Mouse (Mus musculus): Measurements from ENCODE around the gene Synpr. TPM values are rescaled to one million over a fixed set of nuclear protein-coding genes. Genes with fewer than 3 reads are reported as not detected.
"Not testable (repeated sequence)": the region's sequence is repeated elsewhere in the genome, so short reads cannot be mapped to it uniquely, and the experiment has no call there.

The Synpr gene
- 0.08 and 3.6 TPM in 2 replicates for polyA plus RNA-seq (2012; rRNA removed)

DNA sequence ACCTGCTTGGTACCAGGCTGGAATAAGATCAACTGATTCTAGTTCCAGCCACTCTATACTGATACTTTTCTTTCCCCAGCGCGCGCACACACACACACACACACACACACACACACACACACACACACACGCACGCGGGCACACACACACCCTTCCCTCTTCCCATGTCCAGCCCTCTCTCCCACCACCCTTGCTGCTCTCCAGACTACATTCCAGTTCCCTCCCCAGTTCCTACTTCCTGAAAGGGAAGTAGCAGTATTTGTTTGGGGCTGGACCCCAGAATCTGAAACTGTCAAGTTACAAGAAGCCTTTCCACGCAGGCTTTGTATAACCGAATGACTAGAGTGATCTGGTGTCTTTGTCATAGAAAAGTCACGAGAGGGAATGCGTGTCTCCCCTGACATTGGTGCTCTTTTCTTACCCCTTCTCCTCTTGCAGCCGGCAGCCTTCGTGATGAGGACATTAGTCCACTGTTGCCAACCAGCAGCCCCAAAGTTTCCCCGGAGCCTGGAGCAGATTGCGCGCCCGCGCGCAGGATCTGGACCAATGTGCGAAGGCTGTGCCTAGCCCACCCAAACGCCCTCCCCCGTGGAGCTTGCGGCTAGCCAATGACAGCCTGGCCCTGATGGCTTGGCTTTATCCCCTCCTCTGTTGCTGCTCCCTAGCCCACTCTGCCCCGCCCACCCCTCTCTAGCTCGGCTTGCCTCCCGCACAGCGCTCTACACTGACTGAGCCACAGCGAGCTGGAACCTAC is at the start of gene Synpr:
Synpr (plus strand) TSS at position 690 of the 754 bp plus-strand sequence.
- 7% methylated on average over 27 of the region's 27 CpGs for WGBS

DNA sequence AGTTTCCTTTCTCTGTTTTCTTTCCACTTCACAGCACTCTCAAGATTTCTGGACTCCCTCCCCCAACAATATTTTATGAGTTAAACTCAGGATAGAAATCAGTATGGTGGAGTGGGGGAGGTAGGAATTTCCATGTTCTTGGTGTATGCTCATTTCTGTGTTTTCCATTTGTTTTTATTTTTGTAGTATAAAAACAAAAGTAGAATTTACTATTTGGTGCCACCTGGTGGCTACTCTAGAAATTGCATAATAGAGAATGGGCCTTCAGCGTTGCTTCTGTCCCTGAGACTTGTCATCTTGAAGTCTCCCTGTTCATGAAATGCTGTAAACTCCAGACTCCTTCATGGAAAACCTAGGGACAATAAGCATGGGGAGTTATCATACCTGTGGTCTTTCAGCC is 47.7 kb upstream of the Synpr start:
- no peak for TF ChIP-seq CTCF (IDR thresholded peaks at IDR 0.05; ENCODE audit: borderline replicate concordance, control insufficient read depth, extremely low read depth, insufficient read depth, low read length, poor library complexity)
- TF ChIP-seq POLR2A (IDR thresholded peaks at IDR 0.05; ENCODE audit: control insufficient read depth, extremely low read depth, insufficient read depth, low read length, poor library complexity), result no peak
- H3K27ac ChIP-seq (ENCODE audit: control insufficient read depth, insufficient read depth, low read length), result no peak overlapping the region
- H3K4me1 ChIP-seq (replicated peaks; ENCODE audit: control insufficient read depth, insufficient read depth, low read length), result no peaks in the 10 kb centered on the region
- WGBS, result 8% methylated on average over 1 of the region's 1 CpGs
- DNase-seq, result peak; percentile 1
- H3K4me3 ChIP-seq (ENCODE audit: control insufficient read depth, insufficient read depth, low read length), result no peak overlapping the region
- H3K36me3 ChIP-seq (ENCODE audit: control insufficient read depth, insufficient read depth, low read length), result no peaks in the 10 kb centered on the region
- no peaks in the 10 kb centered on the region for H3K27me3 ChIP-seq (ENCODE audit: control insufficient read depth, insufficient read depth, low read length)

More for the DNA sequence above, at the start of gene Synpr:
- Histone ChIP-seq H3K27me3 (ENCODE audit: control insufficient read depth, insufficient read depth, low read length) (no peaks in the 10 kb centered on the region), H3K36me3 (ENCODE audit: control insufficient read depth, insufficient read depth, low read length) (no peaks in the 10 kb centered on the region), H3K27ac (ENCODE audit: control insufficient read depth, insufficient read depth, low read length) (no peak within 1 kb of the TSS), H3K4me1 (replicated peaks; ENCODE audit: control insufficient read depth, insufficient read depth, low read length) (no peaks in the 10 kb centered on the region), H3K4me3 (ENCODE audit: control insufficient read depth, insufficient read depth, low read length) (no peak within 1 kb of the TSS)
- DNase-seq, result no peak
- no peak for TF ChIP-seq CTCF (IDR thresholded peaks at IDR 0.05; ENCODE audit: borderline replicate concordance, control insufficient read depth, extremely low read depth, insufficient read depth, low read length, poor library complexity)
- no peak for TF ChIP-seq POLR2A (IDR thresholded peaks at IDR 0.05; ENCODE audit: control insufficient read depth, extremely low read depth, insufficient read depth, low read length, poor library complexity)

DNA sequence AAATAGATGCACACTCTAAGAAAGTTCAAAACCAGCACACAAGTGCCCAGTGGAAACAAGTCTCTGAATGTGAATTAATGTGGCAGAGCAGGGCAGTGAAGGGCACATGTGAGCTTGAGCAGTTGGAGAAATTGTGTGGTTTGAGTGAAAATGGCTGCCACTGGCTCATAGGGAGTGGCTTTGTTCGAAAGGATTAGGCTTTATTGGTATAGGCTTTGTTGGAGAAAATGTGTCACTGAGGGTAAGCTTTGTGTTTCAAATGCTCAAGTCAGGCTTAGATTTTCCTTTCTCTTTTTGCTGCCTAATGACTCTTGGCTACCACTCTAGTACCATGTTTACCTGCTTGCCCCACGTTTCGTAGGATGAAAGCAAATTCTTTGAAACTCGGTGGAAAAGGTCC is 37.1 kb upstream of the Synpr start:
- WGBS, result 79% methylated on average over 4 of the region's 4 CpGs
- no peak for DNase-seq
- H3K27me3 ChIP-seq (ENCODE audit: control insufficient read depth, insufficient read depth, low read length), result no peaks in the 10 kb centered on the region
- no peak overlapping the region for H3K27ac ChIP-seq (ENCODE audit: control insufficient read depth, insufficient read depth, low read length)
- no peaks in the 10 kb centered on the region for H3K36me3 ChIP-seq (ENCODE audit: control insufficient read depth, insufficient read depth, low read length)
- no peaks in the 10 kb centered on the region for H3K4me1 ChIP-seq (replicated peaks; ENCODE audit: control insufficient read depth, insufficient read depth, low read length)
- no peak overlapping the region for H3K4me3 ChIP-seq (ENCODE audit: control insufficient read depth, insufficient read depth, low read length)
- TF ChIP-seq POLR2A (IDR thresholded peaks at IDR 0.05; ENCODE audit: control insufficient read depth, extremely low read depth, insufficient read depth, low read length, poor library complexity) (no peak), CTCF (IDR thresholded peaks at IDR 0.05; ENCODE audit: borderline replicate concordance, control insufficient read depth, extremely low read depth, insufficient read depth, low read length, poor library complexity) (no peak)

DNA sequence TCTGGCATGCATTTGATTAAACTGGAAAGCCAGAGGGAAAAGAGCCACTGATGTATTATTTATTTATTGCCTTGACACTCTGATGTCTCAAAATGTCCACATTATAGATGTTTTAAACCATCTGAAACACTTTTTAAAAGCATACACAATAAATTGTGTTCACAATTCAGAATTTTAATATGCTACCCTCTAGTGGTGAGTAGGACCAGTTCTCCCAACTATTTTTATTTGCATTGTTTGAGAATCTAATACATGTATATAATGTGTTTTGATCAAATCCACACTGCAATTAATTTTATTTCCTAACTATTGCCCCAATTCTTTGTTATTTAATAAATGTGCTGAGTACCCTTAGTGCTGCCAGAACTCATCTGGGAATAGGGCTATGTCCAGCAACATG is 35.2 kb upstream of the Synpr start:
- TF ChIP-seq POLR2A (IDR thresholded peaks at IDR 0.05; ENCODE audit: control insufficient read depth, extremely low read depth, insufficient read depth, low read length, poor library complexity) (no peak), CTCF (IDR thresholded peaks at IDR 0.05; ENCODE audit: borderline replicate concordance, control insufficient read depth, extremely low read depth, insufficient read depth, low read length, poor library complexity) (no peak)

DNA sequence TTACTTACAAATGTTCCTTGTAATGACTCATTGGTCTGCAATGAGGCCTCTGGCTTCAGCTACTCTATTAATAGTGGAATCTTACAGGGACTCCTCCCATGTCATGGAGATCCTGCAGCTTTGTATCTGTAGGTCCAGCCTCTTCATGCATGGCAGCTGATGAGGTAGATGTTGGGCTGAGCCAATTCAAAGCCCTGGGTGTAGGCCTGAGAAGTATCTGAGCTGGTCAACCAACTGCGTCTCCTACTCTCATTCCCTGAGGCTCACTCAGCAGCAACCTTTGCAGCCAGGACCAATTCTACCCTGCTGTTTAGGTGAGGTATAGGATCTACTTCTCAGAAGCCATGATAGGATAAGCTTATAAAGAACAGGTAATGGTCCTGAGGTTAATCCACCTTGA is 32.0 kb upstream of the Synpr start:
- H3K27ac ChIP-seq (ENCODE audit: control insufficient read depth, insufficient read depth, low read length), result no peak overlapping the region
- no peaks in the 10 kb centered on the region for H3K36me3 ChIP-seq (ENCODE audit: control insufficient read depth, insufficient read depth, low read length)
- no peak for TF ChIP-seq CTCF (IDR thresholded peaks at IDR 0.05; ENCODE audit: borderline replicate concordance, control insufficient read depth, extremely low read depth, insufficient read depth, low read length, poor library complexity)
- TF ChIP-seq POLR2A (IDR thresholded peaks at IDR 0.05; ENCODE audit: control insufficient read depth, extremely low read depth, insufficient read depth, low read length, poor library complexity), result no peak
- DNase-seq, result no peak
- no peak overlapping the region for H3K4me3 ChIP-seq (ENCODE audit: control insufficient read depth, insufficient read depth, low read length)
- no peaks in the 10 kb centered on the region for H3K4me1 ChIP-seq (replicated peaks; ENCODE audit: control insufficient read depth, insufficient read depth, low read length)
- H3K27me3 ChIP-seq (ENCODE audit: control insufficient read depth, insufficient read depth, low read length), result no peaks in the 10 kb centered on the region
- WGBS, result 100% methylated on average over 1 of the region's 1 CpGs

More for the DNA sequence above, 35.2 kb upstream of the Synpr start:
- H3K36me3 ChIP-seq (ENCODE audit: control insufficient read depth, insufficient read depth, low read length), result no peaks in the 10 kb centered on the region
- no peak for DNase-seq
- H3K4me1 ChIP-seq (replicated peaks; ENCODE audit: control insufficient read depth, insufficient read depth, low read length), result no peaks in the 10 kb centered on the region
- H3K27me3 ChIP-seq (ENCODE audit: control insufficient read depth, insufficient read depth, low read length), result no peaks in the 10 kb centered on the region
- no peak overlapping the region for H3K27ac ChIP-seq (ENCODE audit: control insufficient read depth, insufficient read depth, low read length)
- H3K4me3 ChIP-seq (ENCODE audit: control insufficient read depth, insufficient read depth, low read length), result no peak overlapping the region

DNA sequence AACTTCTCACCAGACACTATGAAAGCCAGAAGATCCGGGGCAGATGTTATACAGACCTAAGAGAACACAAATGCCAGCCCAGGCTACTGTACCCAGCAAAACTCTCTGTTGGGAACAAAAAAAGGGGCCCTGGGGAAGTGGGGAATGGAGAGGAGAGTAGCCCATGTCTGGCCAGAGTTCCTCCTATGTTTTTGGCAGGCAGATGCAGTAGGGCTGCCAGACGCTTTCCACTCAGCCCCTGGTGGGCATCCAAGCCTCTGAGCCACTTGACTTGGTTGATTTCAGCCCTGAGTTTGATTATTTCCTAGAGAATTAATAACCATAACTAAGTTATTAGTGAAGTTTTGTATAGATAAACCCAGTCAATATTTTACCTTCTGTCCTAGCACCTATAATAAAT is 29.8 kb upstream of the Synpr start:
- not testable (repeated sequence) for H3K27me3 ChIP-seq (ENCODE audit: control insufficient read depth, insufficient read depth, low read length); H3K27ac ChIP-seq (ENCODE audit: control insufficient read depth, insufficient read depth, low read length); H3K4me1 ChIP-seq (replicated peaks; ENCODE audit: control insufficient read depth, insufficient read depth, low read length); DNase-seq; H3K36me3 ChIP-seq (ENCODE audit: control insufficient read depth, insufficient read depth, low read length); H3K4me3 ChIP-seq (ENCODE audit: control insufficient read depth, insufficient read depth, low read length)
- WGBS, result 84% methylated on average over 2 of the region's 2 CpGs

DNA sequence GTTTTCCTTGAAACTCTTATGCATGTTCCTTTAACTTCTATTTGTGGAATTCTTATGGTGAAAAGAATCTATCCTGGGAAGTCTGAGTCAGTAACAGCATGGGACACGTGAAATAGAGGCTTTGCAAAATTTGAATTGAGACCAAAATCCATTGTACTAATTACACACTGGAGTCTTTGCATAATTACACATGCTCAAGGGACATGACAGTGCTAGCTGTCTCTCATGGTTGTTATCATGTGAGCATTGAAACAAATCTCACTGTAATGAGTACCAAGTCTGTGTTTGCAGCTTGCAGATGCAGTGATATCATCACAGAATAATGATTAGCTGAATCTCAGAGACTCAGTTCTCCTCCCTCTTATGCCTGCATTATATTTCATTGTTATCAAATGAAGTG is 22.2 kb upstream of the Synpr start:
- H3K36me3 ChIP-seq (ENCODE audit: control insufficient read depth, insufficient read depth, low read length), result no peaks in the 10 kb centered on the region
- no peaks in the 10 kb centered on the region for H3K27me3 ChIP-seq (ENCODE audit: control insufficient read depth, insufficient read depth, low read length)
- H3K27ac ChIP-seq (ENCODE audit: control insufficient read depth, insufficient read depth, low read length), result no peak overlapping the region
- TF ChIP-seq POLR2A (IDR thresholded peaks at IDR 0.05; ENCODE audit: control insufficient read depth, extremely low read depth, insufficient read depth, low read length, poor library complexity) (no peak), CTCF (IDR thresholded peaks at IDR 0.05; ENCODE audit: borderline replicate concordance, control insufficient read depth, extremely low read depth, insufficient read depth, low read length, poor library complexity) (no peak)
- H3K4me1 ChIP-seq (replicated peaks; ENCODE audit: control insufficient read depth, insufficient read depth, low read length), result no peaks in the 10 kb centered on the region
- DNase-seq, result no peak
- no peak overlapping the region for H3K4me3 ChIP-seq (ENCODE audit: control insufficient read depth, insufficient read depth, low read length)
- 40% methylated on average over 1 of the region's 1 CpGs for WGBS

Measured in thymus, adult 2 months (tissue).